Mouse (Mus musculus) forebrain, embryonic 11.5 days (tissue): Measurements from ENCODE around the gene Zfp536. TPM values are rescaled to one million over a fixed set of nuclear protein-coding genes. Genes with fewer than 3 reads are reported as not detected.
"Not testable (repeated sequence)": the region's sequence is repeated elsewhere in the genome, so short reads cannot be mapped to it uniquely, and the experiment has no call there.

Experiments
- ATAC-seq: fragments of 200-750 bp; cut with Nextera tagmentation; replicated peaks from 2 replicates; pipeline ENCODE4 v1.8.0; 2017; ENCODE audit warnings: moderate TSS enrichment; ENCODE audit not compliant: low FRiP score
- DNase-seq: peaks from one replicate; pipeline ENCODE4 v3.0.0-alpha.2; 2017; ENCODE audit warnings: low spot score
- H3K27ac ChIP-seq: fragments of 300-500 bp; sonication (generic); 2 replicates; pipeline ENCODE4 v1.5.1; 2014; ENCODE audit warnings: low read depth, low read length
- H3K27me3 ChIP-seq: fragments of 300-500 bp; sonication (generic); 2 replicates; pipeline ENCODE4 v1.6.1; 2014; ENCODE audit warnings: mild to moderate bottlenecking, low read length, mixed read lengths; ENCODE audit not compliant: control insufficient read depth, insufficient read depth
- H3K36me3 ChIP-seq: fragments of 300-500 bp; sonication (generic); 2 replicates; pipeline ENCODE4 v1.6.1; 2014; ENCODE audit warnings: mild to moderate bottlenecking, low read length, moderate library complexity, mixed read lengths; ENCODE audit not compliant: control insufficient read depth, insufficient read depth
- H3K4me1 ChIP-seq: fragments of 300-500 bp; sonication (generic); replicated peaks from 2 replicates; pipeline ENCODE4 v1.6.1; 2014; ENCODE audit warnings: low read length, mixed read lengths; ENCODE audit not compliant: control insufficient read depth, insufficient read depth
- H3K4me2 ChIP-seq: fragments of 300-500 bp; sonication (generic); 2 replicates; pipeline ENCODE4 v1.6.1; 2014; ENCODE audit warnings: low read depth, mild to moderate bottlenecking, low read length, moderate library complexity, mixed read lengths; ENCODE audit not compliant: severe bottlenecking
- H3K4me3 ChIP-seq: fragments of 300-500 bp; sonication (generic); 2 replicates; pipeline ENCODE4 v1.5.1; 2014; ENCODE audit warnings: low read depth, low read length
- H3K9ac ChIP-seq: fragments of 300-500 bp; sonication (generic); 2 replicates; pipeline ENCODE4 v1.6.1; 2014; ENCODE audit warnings: low read length
- H3K9me3 ChIP-seq: fragments of 300-500 bp; sonication (generic); 2 replicates; pipeline ENCODE4 v1.6.1; 2016; ENCODE audit warnings: low read length, mixed read lengths; ENCODE audit not compliant: control insufficient read depth
- WGBS: fragments of 180-500 bp; shearing (Covaris S2); extraction: QIAGEN DNeasy Blood & Tissue Kit; methylation state at CpG from one replicate; pipeline ENCODE4 v1.1.7; 2014; 5-methylcytosine and 5-hydroxymethylcytosine counted together
- polyA plus RNA-seq: library from polyadenylated mRNA; unstranded; fragments of >200 nt; fragmentation: Nextera tagmentation; extraction: Ambion mirVana; gene quantifications from 2 replicates; pipeline ENCODE4 v1.2.1, GENCODE M21; 2014

Zfp536 gene
- polyA plus RNA-seq, 1 experiment from 2014 or later, result 41.8 TPM

- H3K9me3 ChIP-seq, result no peaks in the 10 kb centered on the region
- no peak overlapping the region for H3K9ac ChIP-seq
- peak overlapping the region; percentile 74; the same call in 1 of the 2 replicates for H3K27ac ChIP-seq
- no peaks in the 10 kb centered on the region for H3K27me3 ChIP-seq
- DNase-seq (no peak), ATAC-seq (peak; percentile 49; the same call in 1 of the 2 replicates)
- 27% methylated on average over 9 of the region's 9 CpGs for WGBS
- H3K36me3 ChIP-seq, result no peaks in the 10 kb centered on the region
- H3K4me2 ChIP-seq, result peak overlapping the region; percentile 3; the same call in 1 of the 2 replicates
- H3K4me1 ChIP-seq, result peaks cover 19% of the 10 kb centered on the region; the same call in 1 of the 2 replicates
- H3K4me3 ChIP-seq, result no peak overlapping the region
Measured at GRCm38 (mm10) chr7:37724002-37724790, 49.2 kb downstream of the Zfp536 start.

GRCm38 (mm10) chr7:37723191-37723592 lies 50.2 kb downstream of the Zfp536 start:
- H3K27ac ChIP-seq, result peak overlapping the region; percentile 48; the same call in 1 of the 2 replicates

GRCm38 (mm10) chr7:37721676-37722075 lies 51.8 kb downstream of the Zfp536 start:
- Histone ChIP-seq H3K9ac (no peak overlapping the region), H3K9me3 (no peaks in the 10 kb centered on the region), H3K4me1 (peaks cover 19% of the 10 kb centered on the region; the same call in 1 of the 2 replicates), H3K4me2 (no peak overlapping the region), H3K4me3 (no peak overlapping the region), H3K36me3 (no peaks in the 10 kb centered on the region), H3K27ac (no peak overlapping the region), H3K27me3 (no peaks in the 10 kb centered on the region)
- ATAC-seq (no peak), DNase-seq (no peak)
- WGBS, result 89% methylated on average over 4 of the region's 4 CpGs

More at GRCm38 (mm10) chr7:37723191-37723592, 50.2 kb downstream of the Zfp536 start:
- Histone ChIP-seq H3K4me1 (peaks cover 19% of the 10 kb centered on the region; the same call in 1 of the 2 replicates), H3K36me3 (no peaks in the 10 kb centered on the region), H3K9me3 (no peaks in the 10 kb centered on the region), H3K27me3 (no peaks in the 10 kb centered on the region), H3K4me2 (no peak overlapping the region), H3K4me3 (no peak overlapping the region), H3K9ac (no peak overlapping the region)
- no peak for DNase-seq
- WGBS, result 44% methylated on average over 7 of the region's 7 CpGs
- peak; percentile 29; the same call in 1 of the 2 replicates for ATAC-seq

- peaks cover 7% of the 10 kb centered on the region; the same call in 1 of the 2 replicates for H3K4me1 ChIP-seq
- ATAC-seq (no peak), DNase-seq (no peak)
- H3K36me3 ChIP-seq, result no peaks in the 10 kb centered on the region
- WGBS, result 81% methylated on average over 15 of the region's 15 CpGs
- H3K4me2 ChIP-seq, result no peak overlapping the region
- no peak overlapping the region for H3K9ac ChIP-seq
- H3K27me3 ChIP-seq, result no peaks in the 10 kb centered on the region
- H3K4me3 ChIP-seq, result no peak overlapping the region
- no peak overlapping the region for H3K27ac ChIP-seq
- no peaks in the 10 kb centered on the region for H3K9me3 ChIP-seq
Measured at GRCm38 (mm10) chr7:37718671-37719402, 54.6 kb downstream of the Zfp536 start.

GRCm38 (mm10) chr7:37717071-37717470 lies 56.4 kb downstream of the Zfp536 start:
- DNase-seq (no peak), ATAC-seq (no peak)
- WGBS, result 90% methylated on average over 7 of the region's 7 CpGs

GRCm38 (mm10) chr7:37716626-37717025 lies 56.8 kb downstream of the Zfp536 start:
- Histone ChIP-seq H3K4me3 (no peak overlapping the region), H3K4me1 (no peaks in the 10 kb centered on the region), H3K36me3 (no peaks in the 10 kb centered on the region), H3K27me3 (no peaks in the 10 kb centered on the region), H3K9ac (no peak overlapping the region), H3K4me2 (no peak overlapping the region), H3K27ac (no peak overlapping the region), H3K9me3 (no peaks in the 10 kb centered on the region)
- ATAC-seq (no peak), DNase-seq (no peak)
- 83% methylated on average over 7 of the region's 7 CpGs for WGBS

More at GRCm38 (mm10) chr7:37717071-37717470, 56.4 kb downstream of the Zfp536 start:
- Histone ChIP-seq H3K4me2 (no peak overlapping the region), H3K4me1 (no peaks in the 10 kb centered on the region), H3K36me3 (no peaks in the 10 kb centered on the region), H3K9ac (no peak overlapping the region), H3K9me3 (no peaks in the 10 kb centered on the region), H3K27ac (no peak overlapping the region), H3K27me3 (no peaks in the 10 kb centered on the region), H3K4me3 (no peak overlapping the region)

- H3K4me3 ChIP-seq, result no peak overlapping the region
- 88% methylated on average over 9 of the region's 9 CpGs for WGBS
- no peak for ATAC-seq
- DNase-seq, result no peak
- H3K9ac ChIP-seq, result no peak overlapping the region
- no peaks in the 10 kb centered on the region for H3K36me3 ChIP-seq
- H3K4me2 ChIP-seq, result no peak overlapping the region
- H3K9me3 ChIP-seq, result no peaks in the 10 kb centered on the region
- H3K27ac ChIP-seq, result no peak overlapping the region
- H3K4me1 ChIP-seq, result no peaks in the 10 kb centered on the region
- no peaks in the 10 kb centered on the region for H3K27me3 ChIP-seq
Measured at GRCm38 (mm10) chr7:37704464-37704863, 69.0 kb downstream of the Zfp536 start.

GRCm38 (mm10) chr7:37697378-37697777 lies 76.1 kb downstream of the Zfp536 start:
- not testable (repeated sequence) for DNase-seq, H3K9ac ChIP-seq, H3K36me3 ChIP-seq, H3K9me3 ChIP-seq, ATAC-seq, H3K4me2 ChIP-seq, H3K4me3 ChIP-seq, H3K4me1 ChIP-seq, H3K27ac ChIP-seq, H3K27me3 ChIP-seq
- 93% methylated on average over 3 of the region's 3 CpGs for WGBS
